Mouse (Mus musculus) intestine, postnatal 0 days (tissue): Measurements from ENCODE around the gene Zfp454. TPM values are rescaled to one million over a fixed set of nuclear protein-coding genes. Genes with fewer than 3 reads are reported as not detected.

Experiments used
- ATAC-seq: fragments of 200-750 bp; cut with Nextera tagmentation; 2 replicates; pipeline ENCODE4 v1.8.0; 2017; ENCODE audit warnings: mild to moderate bottlenecking, moderate TSS enrichment, moderate library complexity
- H3K27ac ChIP-seq: fragments of 300-500 bp; sonication (generic); 2 replicates; pipeline ENCODE4 v1.5.1; 2014; ENCODE audit warnings: mild to moderate bottlenecking, low read depth, low read length, moderate library complexity
- H3K27me3 ChIP-seq: fragments of 300-500 bp; sonication (generic); replicated peaks from 2 replicates; pipeline ENCODE4 v1.6.1; 2014; ENCODE audit warnings: low read length, mixed read lengths; ENCODE audit not compliant: control insufficient read depth, insufficient read depth
- H3K36me3 ChIP-seq: fragments of 300-500 bp; sonication (generic); 2 replicates; pipeline ENCODE4 v1.6.1; 2014; ENCODE audit warnings: mild to moderate bottlenecking, moderate library complexity; ENCODE audit not compliant: control insufficient read depth, insufficient read depth
- H3K4me1 ChIP-seq: fragments of 300-500 bp; sonication (generic); replicated peaks from 2 replicates; pipeline ENCODE4 v1.6.1; 2014; ENCODE audit warnings: antibody characterized with exemption, low read length, mixed read lengths; ENCODE audit not compliant: control insufficient read depth, insufficient read depth
- H3K4me2 ChIP-seq: fragments of 300-500 bp; sonication (generic); replicated peaks from 2 replicates; pipeline ENCODE4 v1.6.1; 2014; ENCODE audit warnings: low read depth, mild to moderate bottlenecking, moderate library complexity
- H3K4me3 ChIP-seq: fragments of 300-500 bp; sonication (generic); 2 replicates; pipeline ENCODE4 v1.5.1; 2014; ENCODE audit warnings: low read depth, low read length
- H3K9ac ChIP-seq: fragments of 300-500 bp; sonication (generic); 2 replicates; pipeline ENCODE4 v1.6.1; 2014; ENCODE audit warnings: mild to moderate bottlenecking, low read depth, low read length
- H3K9me3 ChIP-seq: fragments of 300-500 bp; sonication (generic); 2 replicates; pipeline ENCODE4 v1.6.1; 2016; ENCODE audit warnings: mixed run types; ENCODE audit not compliant: control insufficient read depth
- CTCF ChIP-seq: sonication (generic); IDR thresholded peaks from 2 replicates; pipeline ENCODE4 v1.5.1; 2016; ENCODE audit warnings: low read depth, mild to moderate bottlenecking, control low read depth, antibody characterized with exemption, moderate library complexity
- WGBS: fragments of 180-500 bp; shearing (Covaris S2); extraction: QIAGEN DNeasy Blood & Tissue Kit; methylation state at CpG from one replicate; pipeline ENCODE4 v1.1.7; 2014; 5-methylcytosine and 5-hydroxymethylcytosine counted together
- polyA plus RNA-seq: library from polyadenylated mRNA; unstranded; fragments of >200 nt; fragmentation: Nextera tagmentation; extraction: Ambion mirVana; gene quantifications from 2 replicates; pipeline ENCODE4 v1.2.1, GENCODE M21; 2015

Zfp454 gene
- polyA plus RNA-seq, 1 experiment from 2014 or later = 1.1 TPM

DNA sequence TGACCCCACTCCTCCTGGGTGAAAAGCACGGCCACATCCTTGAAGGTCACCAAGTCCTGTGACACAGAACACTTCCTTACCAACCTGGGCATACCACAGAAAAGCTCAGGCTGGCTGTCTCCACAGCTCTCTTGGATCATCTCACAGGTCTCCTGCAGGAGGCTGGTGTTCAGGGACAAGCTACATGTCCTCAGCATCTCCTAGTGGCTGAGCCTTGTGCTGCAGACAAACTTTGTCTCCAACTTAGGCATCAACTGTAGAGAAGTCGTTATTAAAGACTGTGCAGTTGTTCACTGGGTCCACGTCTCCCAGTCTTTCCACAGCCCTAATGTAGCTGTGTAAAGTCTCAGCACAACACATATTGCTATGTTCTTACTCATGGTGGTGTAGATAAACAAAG lies 3.7 kb downstream of the Zfp454 start:
- no peak overlapping the region for H3K27ac ChIP-seq
- H3K4me2 ChIP-seq = no peak overlapping the region
- H3K27me3 ChIP-seq = no peaks in the 10 kb centered on the region
- no peak overlapping the region for H3K9ac ChIP-seq
- no peaks in the 10 kb centered on the region for H3K9me3 ChIP-seq
- no peaks in the 10 kb centered on the region for H3K36me3 ChIP-seq
- H3K4me1 ChIP-seq = no peaks in the 10 kb centered on the region
- TF ChIP-seq CTCF = peak; percentile 35; the same call in 1 of the 2 replicates
- no peak for ATAC-seq
- WGBS = 72% methylated on average over 3 of the region's 3 CpGs
- no peak overlapping the region for H3K4me3 ChIP-seq

GRCm38 (mm10) chr11:50878641-50879040 lies 8.8 kb downstream of the Zfp454 start:
- Histone ChIP-seq H3K4me1 (no peaks in the 10 kb centered on the region), H3K4me2 (no peak overlapping the region), H3K27ac (no peak overlapping the region), H3K9ac (no peak overlapping the region), H3K9me3 (no peaks in the 10 kb centered on the region), H3K27me3 (no peaks in the 10 kb centered on the region), H3K36me3 (no peaks in the 10 kb centered on the region), H3K4me3 (no peak overlapping the region)
- no peak for ATAC-seq
- 73% methylated on average over 3 of the region's 3 CpGs for WGBS
- TF ChIP-seq CTCF = no peak

GRCm38 (mm10) chr11:50850989-50851601 lies 36.4 kb downstream of the Zfp454 start:
- no peak overlapping the region for H3K9ac ChIP-seq
- no peak for ATAC-seq
- H3K27ac ChIP-seq = no peak overlapping the region
- under 1% methylated on average over 71 of the region's 72 CpGs for WGBS
- no peaks in the 10 kb centered on the region for H3K36me3 ChIP-seq
- no peaks in the 10 kb centered on the region for H3K9me3 ChIP-seq
- no peaks in the 10 kb centered on the region for H3K4me1 ChIP-seq
- peak overlapping the region; percentile 64 for H3K4me2 ChIP-seq
- no peak for TF ChIP-seq CTCF
- peaks cover 54% of the 10 kb centered on the region for H3K27me3 ChIP-seq
- peak overlapping the region; percentile 33 for H3K4me3 ChIP-seq

GRCm38 (mm10) chr11:50850177-50850735 lies 37.2 kb downstream of the Zfp454 start, which contains the start of gene Grm6:
Grm6 (plus strand) TSS chr11:50850685.
- no peak within 1 kb of the TSS for H3K27ac ChIP-seq
- H3K9me3 ChIP-seq = no peaks in the 10 kb centered on the region
- no peak within 1 kb of the TSS for H3K9ac ChIP-seq
- H3K4me2 ChIP-seq = peak within 1 kb of the TSS; percentile 64
- TF ChIP-seq CTCF = no peak
- H3K4me1 ChIP-seq = no peaks in the 10 kb centered on the region
- WGBS = under 1% methylated on average over 11 of the region's 11 CpGs
- H3K4me3 ChIP-seq = peak within 1 kb of the TSS; percentile 33
- H3K27me3 ChIP-seq = peaks cover 54% of the 10 kb centered on the region
- H3K36me3 ChIP-seq = no peaks in the 10 kb centered on the region
- no peak for ATAC-seq

- H3K27ac ChIP-seq = no peak overlapping the region
- H3K4me3 ChIP-seq = no peak overlapping the region
- H3K9me3 ChIP-seq = no peaks in the 10 kb centered on the region
- TF ChIP-seq CTCF = no peak
- no peak overlapping the region for H3K4me2 ChIP-seq
- H3K4me1 ChIP-seq = no peaks in the 10 kb centered on the region
- peaks cover 54% of the 10 kb centered on the region for H3K27me3 ChIP-seq
- 6% methylated on average over 10 of the region's 10 CpGs for WGBS
- no peaks in the 10 kb centered on the region for H3K36me3 ChIP-seq
- no peak overlapping the region for H3K9ac ChIP-seq
- no peak for ATAC-seq
These were observed 38.1 kb downstream of the Zfp454 start for GRCm38 (mm10) chr11:50849310-50849709.

- Histone ChIP-seq H3K4me2 (no peak overlapping the region), H3K4me1 (no peaks in the 10 kb centered on the region), H3K9me3 (no peaks in the 10 kb centered on the region), H3K36me3 (no peaks in the 10 kb centered on the region), H3K27ac (no peak overlapping the region), H3K4me3 (no peak overlapping the region), H3K9ac (no peak overlapping the region), H3K27me3 (peaks cover 54% of the 10 kb centered on the region)
- no peak for TF ChIP-seq CTCF
- WGBS = 30% methylated on average over 3 of the region's 3 CpGs
- no peak for ATAC-seq
These were observed 38.8 kb downstream of the Zfp454 start for GRCm38 (mm10) chr11:50848520-50849137.
